Mouse (Mus musculus): ENCODE results near the gene Polr2b. TPM values are rescaled to one million over a fixed set of nuclear protein-coding genes. Genes with fewer than 3 reads are reported as not detected.
A peak's percentile ranks its signal among the peaks of the same experiment; 100 is the strongest.

Gene Polr2b
- polyA plus RNA-seq, 1 experiment: 35.9 TPM

DNA sequence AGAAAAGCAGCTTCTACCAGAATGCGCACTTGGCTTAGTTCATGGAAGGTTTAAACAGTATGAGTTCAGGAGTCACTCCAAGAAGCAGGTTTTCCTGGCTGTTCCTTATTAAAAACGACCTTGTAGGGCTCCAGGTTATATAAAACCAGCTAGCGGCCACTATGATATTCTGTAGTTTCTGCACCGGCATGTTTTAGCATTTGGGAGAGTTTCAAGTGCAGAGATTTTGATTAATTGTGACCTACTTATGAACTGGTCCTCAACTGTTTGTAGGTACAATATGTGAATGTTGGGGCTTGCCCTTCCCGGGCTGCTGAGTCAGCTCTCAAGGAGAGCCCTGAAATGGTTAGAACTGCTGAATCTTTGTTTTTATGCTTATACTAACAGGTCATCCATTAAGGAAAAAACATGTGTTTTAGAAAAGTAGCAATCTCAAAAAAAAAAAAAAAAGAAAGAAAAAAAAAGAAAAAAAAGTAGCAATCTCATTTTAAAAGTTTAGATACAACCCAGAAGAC is 60.5 kb downstream of the Polr2b start:
- H3K4me1 ChIP-seq (ENCODE audit: control insufficient read depth, insufficient read depth, low read length): peaks cover 20% of the 10 kb centered on the region
- TF ChIP-seq POLR2A (IDR thresholded peaks at IDR 0.05; ENCODE audit: borderline replicate concordance, low read depth, low read length) (no peak), CTCF (IDR thresholded peaks at IDR 0.05; ENCODE audit: low read depth, low read length) (no peak)
- no peak overlapping the region for H3K27ac ChIP-seq (ENCODE audit: insufficient read depth, low read depth, low read length)
- no peak overlapping the region for H3K4me3 ChIP-seq (ENCODE audit: insufficient read depth, low read length)

DNA sequence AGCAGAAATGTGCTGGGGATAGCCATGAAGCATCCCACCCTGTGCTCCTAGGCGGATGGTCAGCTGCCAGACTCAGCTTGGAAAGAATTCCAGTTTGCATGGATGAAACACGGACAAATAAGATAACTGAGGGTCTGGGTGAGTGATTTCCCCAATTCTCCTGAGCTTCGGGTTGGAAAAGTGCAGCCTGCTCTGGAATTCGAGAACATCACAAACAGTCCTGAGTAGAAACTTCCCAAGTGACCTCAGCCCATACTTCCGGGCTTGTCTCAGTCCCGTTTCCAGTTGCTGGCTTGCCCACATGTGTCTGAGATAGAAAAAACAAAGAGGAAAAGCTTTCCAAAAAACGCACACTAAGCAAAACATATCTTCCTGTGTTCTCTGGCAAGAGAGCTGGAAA is 62.3 kb downstream of the Polr2b start:
- Histone ChIP-seq H3K4me3 (ENCODE audit: insufficient read depth, low read length) (peak overlapping the region; percentile 16), H3K27ac (ENCODE audit: insufficient read depth, low read depth, low read length) (peak overlapping the region; percentile 46)

DNA sequence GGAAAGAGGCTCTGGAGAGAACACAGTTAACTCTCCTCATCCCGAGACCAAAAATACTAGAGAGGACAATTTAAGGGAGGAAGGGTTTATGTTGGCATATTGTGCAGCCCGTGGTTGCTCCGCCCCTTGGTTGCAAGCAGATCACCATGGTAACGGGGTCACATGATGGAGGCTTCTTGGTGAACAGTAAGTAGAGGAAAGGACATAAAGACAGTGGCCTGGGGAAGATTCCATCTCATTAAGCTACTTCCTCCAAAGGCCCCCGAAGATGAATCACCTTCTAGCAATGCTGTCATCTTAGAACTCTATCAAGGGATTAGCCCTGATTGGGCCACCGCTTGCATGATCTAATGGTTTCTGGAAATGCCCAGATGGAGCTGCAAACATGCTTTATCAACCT is 62.8 kb downstream of the Polr2b start:
- peaks cover 20% of the 10 kb centered on the region for H3K4me1 ChIP-seq (ENCODE audit: control insufficient read depth, insufficient read depth, low read length)
- peak overlapping the region; percentile 46 for H3K27ac ChIP-seq (ENCODE audit: insufficient read depth, low read depth, low read length)
- peak overlapping the region; percentile 16 for H3K4me3 ChIP-seq (ENCODE audit: insufficient read depth, low read length)
- TF ChIP-seq POLR2A (IDR thresholded peaks at IDR 0.05; ENCODE audit: borderline replicate concordance, low read depth, low read length): no peak
- TF ChIP-seq CTCF (IDR thresholded peaks at IDR 0.05; ENCODE audit: low read depth, low read length): no peak

More for the DNA sequence above, 62.3 kb downstream of the Polr2b start:
- TF ChIP-seq CTCF (IDR thresholded peaks at IDR 0.05; ENCODE audit: low read depth, low read length) (no peak), POLR2A (IDR thresholded peaks at IDR 0.05; ENCODE audit: borderline replicate concordance, low read depth, low read length) (no peak)
- H3K4me1 ChIP-seq (ENCODE audit: control insufficient read depth, insufficient read depth, low read length): peaks cover 20% of the 10 kb centered on the region

DNA sequence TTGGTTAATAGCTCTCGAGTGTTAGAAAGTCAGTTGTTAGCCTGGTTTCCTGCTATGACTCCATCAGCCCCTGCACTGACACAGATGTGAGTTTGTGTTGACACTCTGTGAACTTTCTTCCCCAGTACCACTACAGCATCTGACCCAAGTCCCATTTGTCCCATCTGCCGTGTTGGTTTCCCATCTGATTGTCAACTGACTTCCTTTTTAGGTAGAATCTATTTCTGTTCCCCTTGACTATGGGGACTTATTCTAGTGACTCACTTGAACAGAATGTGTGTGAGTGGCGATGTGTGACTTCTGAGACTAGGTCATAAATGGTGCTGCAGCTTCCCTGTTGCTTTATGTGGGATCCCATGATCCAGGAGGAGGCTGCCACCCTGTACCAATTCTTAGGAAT is 65.0 kb downstream of the Polr2b start:
- H3K27ac ChIP-seq (ENCODE audit: insufficient read depth, low read depth, low read length): no peak overlapping the region
- H3K4me3 ChIP-seq (ENCODE audit: insufficient read depth, low read length): no peak overlapping the region
- peaks cover 20% of the 10 kb centered on the region for H3K4me1 ChIP-seq (ENCODE audit: control insufficient read depth, insufficient read depth, low read length)
- no peak for TF ChIP-seq CTCF (IDR thresholded peaks at IDR 0.05; ENCODE audit: low read depth, low read length)
- no peak for TF ChIP-seq POLR2A (IDR thresholded peaks at IDR 0.05; ENCODE audit: borderline replicate concordance, low read depth, low read length)

DNA sequence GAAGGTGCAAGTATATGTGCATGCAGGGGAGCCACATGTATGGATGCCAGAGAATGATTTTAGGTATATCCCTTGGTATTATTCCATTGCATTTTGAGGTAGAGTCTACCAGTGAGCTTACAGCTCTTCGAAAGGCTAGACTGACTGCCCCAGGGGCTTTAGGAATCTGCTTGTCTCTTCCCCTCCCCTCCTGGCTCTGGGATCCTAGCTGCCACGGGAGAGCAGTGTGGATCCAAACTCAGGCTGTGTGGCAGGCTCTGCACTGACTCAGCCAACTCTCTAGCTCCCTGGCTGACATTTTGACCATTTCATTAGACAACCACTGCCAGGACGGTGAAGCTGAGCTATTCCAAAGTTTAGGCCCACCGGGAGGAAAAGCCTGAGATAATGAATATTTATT is 65.6 kb downstream of the Polr2b start:
- no peak for TF ChIP-seq CTCF (IDR thresholded peaks at IDR 0.05; ENCODE audit: low read depth, low read length)
- no peak for TF ChIP-seq POLR2A (IDR thresholded peaks at IDR 0.05; ENCODE audit: borderline replicate concordance, low read depth, low read length)
- no peak overlapping the region for H3K27ac ChIP-seq (ENCODE audit: insufficient read depth, low read depth, low read length)
- H3K4me3 ChIP-seq (ENCODE audit: insufficient read depth, low read length): no peak overlapping the region
- H3K4me1 ChIP-seq (ENCODE audit: control insufficient read depth, insufficient read depth, low read length): peaks cover 20% of the 10 kb centered on the region

DNA sequence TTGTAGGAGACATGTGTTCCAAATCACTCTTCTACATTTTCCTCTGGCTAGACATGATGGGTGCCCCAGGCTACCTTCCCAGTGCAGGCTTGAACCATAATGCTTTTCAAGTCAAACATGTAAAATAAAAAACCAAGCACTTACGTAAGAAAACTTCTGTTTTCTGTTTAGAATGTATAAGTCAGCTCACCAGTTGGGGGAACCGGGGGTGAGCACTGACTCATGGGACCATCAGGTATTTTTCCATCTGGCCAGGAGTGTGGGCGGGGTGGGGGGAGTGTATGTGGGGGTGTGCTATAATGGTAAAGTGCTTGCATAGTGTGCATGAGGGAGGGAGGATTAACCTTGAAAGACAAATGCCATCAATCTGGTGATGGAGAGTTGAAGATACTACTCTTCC is 68.1 kb downstream of the Polr2b start:
- TF ChIP-seq POLR2A (IDR thresholded peaks at IDR 0.05; ENCODE audit: borderline replicate concordance, low read depth, low read length): no peak
- no peak for TF ChIP-seq CTCF (IDR thresholded peaks at IDR 0.05; ENCODE audit: low read depth, low read length)

DNA sequence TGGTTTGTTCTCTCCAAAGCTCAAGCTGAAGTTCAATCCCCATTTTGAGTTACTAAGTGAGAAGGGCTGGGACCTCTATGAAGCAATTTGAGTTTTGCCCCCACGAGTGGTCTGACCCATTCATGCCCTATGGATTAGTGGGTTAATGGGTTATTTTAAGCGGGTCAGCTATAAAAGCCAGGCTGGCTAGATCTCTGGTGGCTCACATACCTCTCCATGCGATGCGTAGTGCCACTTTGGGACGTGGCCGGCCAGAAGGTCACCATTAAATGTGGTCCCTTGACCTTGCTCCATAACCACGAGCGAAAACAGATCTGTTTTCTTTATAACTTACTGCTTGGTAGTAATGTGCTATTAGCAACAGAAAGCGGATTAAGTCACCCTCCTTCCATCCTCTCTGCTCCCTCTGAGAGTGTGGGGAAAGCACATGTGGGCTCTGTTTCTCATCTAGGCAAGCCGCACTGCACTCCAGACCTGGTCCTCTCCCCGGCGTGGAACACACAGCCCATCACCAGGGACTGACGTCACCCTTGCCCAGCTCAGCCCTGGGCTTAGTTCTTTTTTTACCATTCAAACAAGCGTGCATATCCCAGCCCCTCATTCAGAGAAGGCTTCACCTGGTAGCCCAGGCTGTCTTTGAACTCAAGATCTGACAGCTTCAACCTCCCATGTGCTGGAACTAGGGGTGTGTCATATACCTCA is 69.6 kb downstream of the Polr2b start:
- Histone ChIP-seq H3K4me1 (ENCODE audit: control insufficient read depth, insufficient read depth, low read length) (peaks cover 18% of the 10 kb centered on the region), H3K27ac (ENCODE audit: insufficient read depth, low read depth, low read length) (no peak overlapping the region), H3K4me3 (ENCODE audit: insufficient read depth, low read length) (no peak overlapping the region)
- TF ChIP-seq POLR2A (IDR thresholded peaks at IDR 0.05; ENCODE audit: borderline replicate concordance, low read depth, low read length): no peak
- no peak for TF ChIP-seq CTCF (IDR thresholded peaks at IDR 0.05; ENCODE audit: low read depth, low read length)

More for the DNA sequence above, 68.1 kb downstream of the Polr2b start:
- Histone ChIP-seq H3K4me1 (ENCODE audit: control insufficient read depth, insufficient read depth, low read length) (peaks cover 13% of the 10 kb centered on the region), H3K27ac (ENCODE audit: insufficient read depth, low read depth, low read length) (no peak overlapping the region), H3K4me3 (ENCODE audit: insufficient read depth, low read length) (no peak overlapping the region)

DNA sequence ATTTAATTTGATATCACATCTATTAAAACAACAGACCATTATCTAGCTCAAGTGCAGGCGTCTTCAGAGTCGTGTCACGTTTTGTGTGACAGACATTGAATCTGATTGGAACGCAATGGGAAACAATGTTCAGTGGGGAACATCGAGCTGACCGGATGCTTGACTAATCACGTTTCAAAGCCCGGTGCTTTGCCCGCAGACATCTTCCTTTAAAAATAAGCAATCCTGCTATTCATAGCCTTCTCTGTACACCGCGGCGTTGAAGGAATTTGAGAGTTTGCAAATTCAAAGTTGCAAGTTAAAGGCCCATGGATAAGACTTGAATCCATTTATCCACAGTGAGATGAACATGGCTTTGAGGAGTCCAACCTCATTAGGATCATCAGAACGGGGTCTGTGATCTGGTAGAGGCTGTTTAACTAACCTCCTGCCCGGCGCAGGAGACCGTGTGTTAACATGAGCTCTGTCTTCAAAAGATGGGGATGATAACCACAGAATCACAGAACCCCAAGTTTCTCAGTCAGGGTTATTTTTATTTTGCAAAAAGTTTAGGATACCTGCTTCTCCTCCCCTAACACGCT is 70.5 kb downstream of the Polr2b start:
- Histone ChIP-seq H3K27ac (ENCODE audit: insufficient read depth, low read depth, low read length) (no peak overlapping the region), H3K4me1 (ENCODE audit: control insufficient read depth, insufficient read depth, low read length) (peaks cover 14% of the 10 kb centered on the region), H3K4me3 (ENCODE audit: insufficient read depth, low read length) (no peak overlapping the region)
- TF ChIP-seq CTCF (IDR thresholded peaks at IDR 0.05; ENCODE audit: low read depth, low read length): no peak
- TF ChIP-seq POLR2A (IDR thresholded peaks at IDR 0.05; ENCODE audit: borderline replicate concordance, low read depth, low read length): no peak

DNA sequence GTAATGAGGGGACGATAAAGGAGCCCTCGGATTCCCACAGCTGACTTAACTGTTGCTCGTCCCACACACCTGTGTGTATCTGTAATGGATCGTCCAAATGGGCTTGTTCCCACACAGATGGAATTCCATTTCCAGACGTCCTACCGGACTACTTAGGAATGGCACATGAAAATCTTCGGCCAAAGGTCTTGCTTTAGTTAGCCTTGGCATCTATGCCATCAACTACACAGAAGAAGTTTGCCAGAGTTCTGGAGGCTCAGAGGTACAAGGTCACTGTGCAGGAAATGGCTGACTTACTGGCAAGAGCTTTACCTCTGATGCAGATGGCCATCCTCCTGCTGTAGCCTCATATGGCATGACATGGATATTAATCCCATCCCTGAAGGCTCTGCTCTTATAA is 71.3 kb downstream of the Polr2b start:
- Histone ChIP-seq H3K27ac (ENCODE audit: insufficient read depth, low read depth, low read length) (no peak overlapping the region), H3K4me1 (ENCODE audit: control insufficient read depth, insufficient read depth, low read length) (peaks cover 20% of the 10 kb centered on the region), H3K4me3 (ENCODE audit: insufficient read depth, low read length) (no peak overlapping the region)
- TF ChIP-seq CTCF (IDR thresholded peaks at IDR 0.05; ENCODE audit: low read depth, low read length) (no peak), POLR2A (IDR thresholded peaks at IDR 0.05; ENCODE audit: borderline replicate concordance, low read depth, low read length) (no peak)

DNA sequence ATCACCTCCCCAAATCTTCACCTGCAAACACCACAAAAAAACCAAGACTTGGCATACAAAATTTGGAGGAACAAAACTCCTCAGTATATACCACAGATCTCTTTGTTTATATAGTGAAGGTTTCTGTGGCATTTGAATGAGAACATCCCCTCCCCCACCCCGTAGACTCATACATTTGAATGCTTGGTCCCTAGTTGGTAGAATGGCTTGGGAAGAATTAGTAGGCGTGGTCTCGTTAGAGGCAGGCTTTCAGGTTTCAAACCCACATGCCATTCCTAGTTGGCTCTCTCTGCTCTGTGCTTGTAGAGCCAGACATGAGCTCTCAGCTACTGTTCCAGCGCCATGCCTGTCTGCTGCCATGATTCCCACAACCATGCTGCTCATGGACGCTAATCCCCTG is 71.7 kb downstream of the Polr2b start:
- Histone ChIP-seq H3K27ac (ENCODE audit: insufficient read depth, low read depth, low read length) (no peak overlapping the region), H3K4me1 (ENCODE audit: control insufficient read depth, insufficient read depth, low read length) (peaks cover 23% of the 10 kb centered on the region), H3K4me3 (ENCODE audit: insufficient read depth, low read length) (no peak overlapping the region)
- TF ChIP-seq CTCF (IDR thresholded peaks at IDR 0.05; ENCODE audit: low read depth, low read length): no peak
- no peak for TF ChIP-seq POLR2A (IDR thresholded peaks at IDR 0.05; ENCODE audit: borderline replicate concordance, low read depth, low read length)

Data from bone marrow macrophage, adult 2 months (primary cell).